Comparison of ENCODE assay signal across 8 mouse cellular contexts in genomic region chr11:76612638-76613104, GRCm38 (mm10). TPM values are rescaled to one million over a fixed set of nuclear protein-coding genes. Genes with fewer than 3 reads are reported as not detected.
DNase-seq lines count a peak whose midpoint lies in the region; ATAC-seq and TF ChIP-seq lines count a peak whose summit lies in the region.

No protein-coding gene starts in this region.

- no peak overlapping the region for H3K27ac ChIP-seq in heart, embryonic 15.5 days
- no peak overlapping the region for H3K27ac ChIP-seq in liver, adult 2 months (replicated peaks; ENCODE audit: insufficient read depth, low read depth, low read length)
- peak overlapping the region; percentile 79 for H3K27ac ChIP-seq in neural tube, embryonic 13.5 days (replicated peaks)

- H3K4me2 ChIP-seq in heart, embryonic 15.5 days = peak overlapping the region; percentile 76
- peak overlapping the region; percentile 82 for H3K4me2 ChIP-seq in neural tube, embryonic 13.5 days

- H3K4me1 ChIP-seq in heart, embryonic 15.5 days (replicated peaks) = peaks cover 9% of the 10 kb centered on the region; the same call in 1 of the 2 replicates
- peaks cover 8% of the 10 kb centered on the region; the same call in 1 of the 2 replicates for H3K4me1 ChIP-seq in liver, adult 2 months (ENCODE audit: control insufficient read depth, insufficient read depth, low read length)
- peaks cover 19% of the 10 kb centered on the region for H3K4me1 ChIP-seq in neural tube, embryonic 13.5 days (replicated peaks)

- H3K27me3 ChIP-seq in heart, embryonic 15.5 days = no peaks in the 10 kb centered on the region
- H3K27me3 ChIP-seq in liver, adult 2 months (ENCODE audit: control insufficient read depth, insufficient read depth, low read length) = peaks cover 4% of the 10 kb centered on the region; the same call in 1 of the 2 replicates
- no peaks in the 10 kb centered on the region for H3K27me3 ChIP-seq in neural tube, embryonic 13.5 days

- TF ChIP-seq CTCF in liver, adult 2 months (IDR thresholded peaks at IDR 0.05; ENCODE audit: low read depth, low read length) = no peak

- H3K4me3 ChIP-seq in heart, embryonic 15.5 days = peak overlapping the region; percentile 54
- H3K4me3 ChIP-seq in liver, adult 2 months (ENCODE audit: insufficient read depth, low read depth, low read length) = 0 out of 2 replicates have a peak overlapping the region, but pooled peaks have one; percentile 37
- H3K4me3 ChIP-seq in neural tube, embryonic 13.5 days = peak overlapping the region; percentile 43

- ATAC-seq in heart, embryonic 15.5 days (replicated peaks; ENCODE audit: insufficient number of reproducible peaks, insufficient read depth, low FRiP score, low read depth) = no peak; the same call in 1 of the 2 replicates
- peak; percentile 77 for ATAC-seq in neural tube, embryonic 13.5 days (ENCODE audit: low read depth)

- no peak for TF ChIP-seq POLR2A in liver, adult 2 months (IDR thresholded peaks at IDR 0.05; ENCODE audit: extremely low read depth, insufficient read depth, low read length)

- WGBS in heart, embryonic 15.5 days = under 1% methylated on average over 19 of the region's 19 CpGs
- WGBS in liver, adult 2 months = 4% methylated on average over 19 of the region's 19 CpGs
- 3% methylated on average over 19 of the region's 19 CpGs for WGBS in neural tube, embryonic 13.5 days

- H3K79me2 ChIP-seq in liver, adult 2 months (ENCODE audit: control insufficient read depth, insufficient read depth, low read length) = no peaks in the 10 kb centered on the region

- H3K36me3 ChIP-seq in heart, embryonic 15.5 days = no peaks in the 10 kb centered on the region
- no peaks in the 10 kb centered on the region for H3K36me3 ChIP-seq in liver, adult 2 months (ENCODE audit: control insufficient read depth, insufficient read depth, low read length)
- no peaks in the 10 kb centered on the region for H3K36me3 ChIP-seq in neural tube, embryonic 13.5 days

- DNase-seq in lung, adult 18-20 months = peak; percentile 12 to 41
- no peak for DNase-seq in lung, postnatal 25 days (ENCODE audit: low spot score)
- DNase-seq in embryo, embryonic 10 days (ENCODE audit: low spot score) = peak; percentile 92
- peak; percentile 81 for DNase-seq in kidney, postnatal 14 days
- peak; percentile 60 for DNase-seq in liver, adult 2 months (ENCODE audit: extremely low read depth, low read depth, low spot score)
- DNase-seq in c-Kit-positive CD71-positive TER-119-positive erythroid progenitor cells, embryonic 14.5 days (ENCODE audit: low spot score) = no peak

- no peaks in the 10 kb centered on the region for H3K9me3 ChIP-seq in heart, embryonic 15.5 days (replicated peaks)
- H3K9me3 ChIP-seq in neural tube, embryonic 13.5 days = no peaks in the 10 kb centered on the region

- H3K9ac ChIP-seq in heart, embryonic 15.5 days = peak overlapping the region; percentile 45
- no peak overlapping the region for H3K9ac ChIP-seq in liver, adult 2 months (ENCODE audit: low read depth, low read length)
- peak overlapping the region; percentile 71 for H3K9ac ChIP-seq in neural tube, embryonic 13.5 days

RNA-seq across cellular contexts. Expression of gene Abr, which starts 9.4 kb away (rescaled TPM):
- 19.9 and 28.2 TPM in 2 replicates for polyA plus RNA-seq in heart, embryonic 15.5 days (2015; fragmentation: Nextera tagmentation; extraction: Ambion mirVana)
- total RNA-seq in liver, adult 2 months (2014; rRNA removed) = 3.7 and 3.9 TPM in 2 replicates
- 2.2 and 3.3 TPM in 2 replicates for polyA plus RNA-seq in liver, adult 2 months (2012; rRNA removed)
- 83.7 and 86.8 TPM in 2 replicates for polyA plus RNA-seq in neural tube, embryonic 13.5 days (2015; fragmentation: Nextera tagmentation; extraction: Ambion mirVana)

RNA-seq across cellular contexts. Expression of gene Bhlha9, which starts 59.6 kb away (rescaled TPM):
- 0.10 and 0.34 TPM in 2 replicates for polyA plus RNA-seq in heart, embryonic 15.5 days (2015; fragmentation: Nextera tagmentation; extraction: Ambion mirVana)
- total RNA-seq in liver, adult 2 months (2014; rRNA removed) = not detected in 2 replicates
- not detected in 2 replicates for polyA plus RNA-seq in liver, adult 2 months (2012; rRNA removed)
- 0.32 TPM in 1 of 2 replicates, not detected in the other for polyA plus RNA-seq in neural tube, embryonic 13.5 days (2015; fragmentation: Nextera tagmentation; extraction: Ambion mirVana)

Comparison
In these comparisons a context has a peak if more than half of its experiments do, and no peak if none do; other contexts are left out.
1. DNase-seq: peak in lung, adult 18-20 months (2 of 2), embryo, embryonic 10 days (single experiment), kidney, postnatal 14 days (single experiment) and liver, adult 2 months (single experiment); none in lung, postnatal 25 days (single experiment) and c-Kit-positive CD71-positive TER-119-positive erythroid progenitor cells, embryonic 14.5 days (single experiment).
2. Peak in every context shown above with its lines, with median percentiles within 50 percentile points of each other: H3K4me3 ChIP-seq.